Mouse (Mus musculus) monocyte, adult 2 months (primary cell): ENCODE data around the gene Trir.

Experiments
- DNase-seq, 2 experiments: peaks; one replicate each; pipeline ENCODE4 v3.0.0; 2022; ENCODE audit warnings: low spot score in 2 of 2, low read depth in 1 of 2

The Trir gene

DNA sequence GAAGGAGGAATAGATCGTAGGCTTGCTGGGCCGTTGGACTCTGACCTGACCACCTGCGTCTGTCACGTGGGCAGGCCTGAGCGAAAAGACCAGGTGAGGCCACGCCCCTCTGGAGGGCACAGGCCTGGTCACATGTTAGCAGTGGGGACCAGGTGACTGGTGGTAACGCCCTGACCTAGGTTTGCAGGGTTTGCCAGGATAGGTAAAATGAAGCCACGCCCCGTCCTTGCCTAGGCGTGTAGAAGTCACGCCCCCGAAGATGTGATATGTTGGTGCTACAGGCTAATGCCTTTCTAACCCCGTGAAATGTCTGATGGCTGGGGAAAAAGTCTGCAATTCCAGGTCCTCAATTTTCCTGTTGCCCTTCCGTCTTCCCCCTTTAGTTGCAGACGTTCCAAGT lies 35.8 kb upstream of the Trir start:
- no peak for DNase-seq

DNA sequence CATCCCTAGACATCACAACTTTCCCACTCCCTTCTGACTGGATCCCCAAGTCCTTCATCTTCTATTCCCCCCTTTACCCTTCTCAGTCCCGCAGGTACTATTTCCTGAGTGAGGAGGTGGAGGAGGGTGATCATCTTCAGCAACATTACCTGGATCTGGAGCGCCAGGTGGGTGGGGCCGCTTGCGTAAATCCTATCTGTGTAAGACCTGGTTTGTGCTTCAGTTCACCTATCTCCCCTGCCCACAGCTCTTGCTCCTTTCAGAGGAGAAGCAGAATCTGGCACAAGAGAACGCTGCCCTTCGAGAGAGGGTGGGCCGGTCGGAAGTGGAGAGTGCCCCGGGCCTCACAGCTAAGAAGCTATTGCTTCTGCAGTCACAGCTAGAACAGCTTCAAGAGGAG lies 32.2 kb upstream of the Trir start:
- DNase-seq = no peak

DNA sequence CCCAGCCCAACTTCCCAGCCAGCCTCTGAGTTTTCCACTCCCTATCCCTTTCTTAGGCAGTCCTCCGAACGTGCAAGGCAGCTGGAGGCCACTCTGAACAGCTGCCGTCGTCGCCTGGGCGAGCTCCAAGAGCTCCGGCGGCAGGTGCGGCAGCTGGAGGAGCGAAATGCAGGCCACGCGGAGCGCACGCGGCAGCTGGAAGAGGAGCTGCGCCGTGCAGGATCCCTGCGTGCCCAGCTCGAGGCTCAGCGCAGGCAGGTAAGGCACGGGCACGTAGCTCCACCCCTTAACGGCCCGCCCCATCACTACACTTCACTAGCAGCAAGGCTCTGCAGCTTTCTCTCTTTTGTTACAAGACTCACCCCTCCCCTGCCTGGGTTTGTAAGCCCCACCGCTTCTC lies 30.9 kb upstream of the Trir start:
- DNase-seq = no peak

DNA sequence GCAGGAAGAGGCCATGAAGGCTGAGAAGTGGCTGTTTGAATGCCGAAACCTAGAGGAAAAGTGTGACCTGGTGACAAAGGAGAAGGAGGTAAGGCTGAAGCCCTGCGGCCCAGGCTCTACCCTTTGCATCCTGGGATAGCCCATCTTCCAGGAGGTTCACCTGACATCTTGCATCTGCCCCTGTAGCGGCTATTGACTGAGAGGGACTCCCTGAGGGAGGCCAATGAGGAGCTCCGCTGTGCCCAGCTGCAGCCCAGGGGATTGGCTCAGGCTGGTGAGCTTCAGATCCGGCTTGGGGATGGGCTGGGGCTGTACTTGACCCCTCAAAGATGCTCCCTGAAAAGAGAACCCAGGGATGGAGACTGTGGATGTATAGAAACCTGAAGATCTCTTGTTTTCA lies 29.6 kb upstream of the Trir start:
- no peak for DNase-seq

DNA sequence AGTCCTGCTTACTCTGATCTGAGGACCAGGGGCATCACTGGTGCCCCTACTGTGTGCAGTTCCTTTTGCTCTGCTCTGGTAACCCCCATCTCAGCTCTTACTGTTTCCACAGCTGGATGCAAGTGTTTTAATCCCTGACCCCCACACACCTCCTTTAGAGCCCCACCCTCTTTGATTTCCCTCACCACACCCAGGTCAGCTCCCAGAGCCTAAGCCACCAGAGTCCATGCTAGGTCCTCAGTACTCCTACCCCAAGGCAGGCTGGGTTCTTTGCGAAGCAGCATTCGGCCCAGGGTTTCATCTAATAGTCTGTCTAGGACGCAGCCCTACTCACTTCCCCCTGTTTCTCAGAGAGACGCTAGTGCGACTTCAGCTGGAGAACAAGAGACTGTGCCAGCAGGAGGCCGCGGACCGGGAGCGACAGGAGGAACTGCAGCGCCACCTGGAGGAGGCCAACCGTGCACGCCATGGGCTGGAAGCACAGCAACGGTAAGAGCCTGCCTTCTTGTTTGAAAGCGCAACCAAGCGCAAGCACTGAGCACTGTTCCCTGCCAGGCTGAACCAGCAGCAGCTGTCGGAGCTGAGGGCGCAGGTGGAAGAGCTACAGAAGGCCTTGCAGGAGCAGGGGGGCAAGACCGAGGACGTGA lies 28.9 kb upstream of the Trir start:
- peak; percentile 85 to 90 for DNase-seq

DNA sequence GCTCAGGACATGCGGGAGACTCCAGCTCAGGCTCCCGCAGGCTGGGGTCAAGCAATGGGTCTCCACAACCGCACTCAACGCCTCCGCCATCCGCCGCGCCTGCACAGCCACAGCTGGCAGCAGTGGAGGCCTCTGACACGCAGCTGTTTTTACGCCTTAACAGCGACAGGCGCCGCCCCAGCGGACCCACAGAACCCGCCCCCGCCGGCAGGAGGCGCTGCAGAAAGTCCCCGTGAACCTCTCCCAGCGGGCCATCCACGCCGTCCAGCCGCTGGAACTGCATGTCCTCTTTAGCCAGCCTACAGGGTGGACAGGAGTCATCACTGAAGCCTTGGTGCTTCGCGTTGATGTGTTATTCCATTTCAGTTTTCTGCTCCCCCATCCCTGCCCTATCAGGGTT lies 18.9 kb upstream of the Trir start:
- peak in 1 of 2 experiments; percentile 55 for DNase-seq

DNA sequence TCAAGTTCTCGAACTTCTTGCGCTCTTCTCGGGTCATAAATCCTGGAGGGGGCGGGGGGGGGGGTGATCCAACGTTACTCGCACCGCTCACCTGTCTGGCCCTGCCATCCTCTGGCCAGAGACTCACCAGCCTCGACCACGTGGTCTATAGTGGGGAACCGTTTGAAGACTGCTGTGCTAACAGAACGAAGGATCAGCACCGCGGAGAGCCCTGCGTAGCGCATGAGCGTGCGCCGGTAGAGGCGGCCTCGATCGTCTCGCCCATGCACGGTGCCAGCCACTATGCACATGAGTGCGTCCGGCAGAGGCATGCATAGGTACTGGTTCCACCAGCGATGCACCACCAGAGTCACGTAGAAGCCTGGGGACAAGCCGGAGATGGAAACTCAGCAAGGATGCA lies 15.4 kb upstream of the Trir start:
- DNase-seq = no peak

DNA sequence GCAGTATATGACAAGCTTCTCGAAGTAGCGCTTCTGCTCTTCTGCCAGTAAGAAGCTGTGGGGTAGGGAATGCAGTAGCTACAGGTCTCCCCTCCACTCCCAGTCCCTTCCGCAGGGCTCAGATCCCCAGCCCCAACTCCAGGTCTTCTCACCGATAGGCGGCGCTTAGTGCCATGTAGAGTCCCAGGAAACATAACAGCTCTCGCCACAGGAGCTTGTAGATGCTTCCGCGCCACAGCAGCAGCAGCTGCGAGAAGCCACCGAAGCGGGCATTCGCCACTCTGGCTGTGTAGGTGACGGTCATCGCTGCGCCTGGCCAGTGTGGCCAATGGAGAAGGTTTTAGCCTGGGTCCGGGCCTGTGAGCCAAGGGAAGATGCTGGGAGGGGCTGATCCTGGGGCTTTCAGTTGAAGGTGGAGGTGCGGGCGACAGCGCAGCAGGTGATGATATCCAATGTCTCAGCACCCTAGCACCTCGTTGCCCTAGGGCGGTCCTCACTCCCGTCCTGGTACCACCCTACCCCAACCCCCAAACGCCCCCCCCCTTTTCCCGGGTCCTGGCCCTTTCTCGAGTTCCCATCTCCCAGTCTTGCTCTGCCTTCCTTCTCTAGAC lies 13.3 kb upstream of the Trir start:
- peak; percentile 36 to 68 for DNase-seq

DNA sequence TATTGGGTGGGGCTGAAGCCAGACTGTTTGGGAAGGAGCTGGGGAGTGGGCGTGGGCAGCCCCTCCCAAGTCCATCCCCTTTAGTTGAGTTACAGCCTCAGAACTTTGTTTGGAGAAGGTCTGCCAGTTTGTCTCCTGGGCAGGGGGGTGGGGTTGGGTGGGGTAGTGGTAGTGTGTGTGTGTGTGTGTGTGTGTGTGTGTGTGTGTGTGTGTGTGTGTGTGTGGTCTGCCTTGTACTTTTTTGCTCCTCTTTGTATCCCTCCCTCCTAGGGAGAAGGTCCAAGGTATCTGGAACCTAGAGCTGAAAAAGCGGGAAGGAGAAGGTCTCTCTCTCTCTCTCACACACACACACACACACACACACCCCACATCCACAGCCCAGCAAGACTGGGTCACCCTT lies 12.2 kb upstream of the Trir start, which contains the start of gene Best2:
Gene Best2, minus strand, starts transcription at position 101 of the 400 bp plus-strand sequence.
- no peak for DNase-seq

DNA sequence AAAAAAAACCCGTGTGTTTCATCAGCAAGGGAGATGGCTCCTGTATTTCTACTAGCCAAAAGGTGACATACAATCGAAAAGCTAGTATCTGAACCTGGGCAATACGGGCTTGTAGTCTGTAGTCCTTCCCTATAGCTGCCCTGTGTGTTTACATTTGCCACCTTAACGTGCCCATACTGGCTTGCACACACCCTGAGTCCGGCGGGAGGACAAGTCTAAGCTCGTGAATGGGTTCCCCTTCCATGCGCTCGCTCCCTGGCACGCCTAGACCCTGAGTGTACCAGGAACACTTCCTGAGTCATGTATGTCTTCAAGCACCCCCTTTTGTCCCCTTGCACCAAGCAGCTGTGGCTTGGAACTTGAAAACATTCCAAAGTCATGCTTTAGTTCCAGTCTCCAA lies 9.9 kb upstream of the Trir start:
- no peak for DNase-seq

DNA sequence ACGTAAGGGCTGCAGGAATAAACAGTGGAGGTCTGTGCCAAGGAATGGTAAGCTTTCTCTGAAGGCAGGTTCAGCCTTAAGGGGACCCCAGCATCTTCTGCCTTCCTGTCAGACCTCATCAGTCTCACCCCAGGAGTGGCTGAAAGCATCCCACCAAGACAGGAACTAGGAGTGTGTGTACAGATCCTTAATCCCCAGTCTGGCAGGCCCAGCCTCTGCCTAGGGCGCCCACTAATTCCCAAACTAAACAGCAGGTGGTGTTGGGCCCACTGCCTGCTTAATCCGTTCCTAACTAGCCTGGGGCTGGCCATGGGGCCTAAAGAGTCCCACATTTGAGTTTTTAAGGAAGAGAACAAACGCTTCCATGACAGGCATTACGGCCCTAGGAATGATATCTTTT lies 9.4 kb upstream of the Trir start:
- no peak for DNase-seq

DNA sequence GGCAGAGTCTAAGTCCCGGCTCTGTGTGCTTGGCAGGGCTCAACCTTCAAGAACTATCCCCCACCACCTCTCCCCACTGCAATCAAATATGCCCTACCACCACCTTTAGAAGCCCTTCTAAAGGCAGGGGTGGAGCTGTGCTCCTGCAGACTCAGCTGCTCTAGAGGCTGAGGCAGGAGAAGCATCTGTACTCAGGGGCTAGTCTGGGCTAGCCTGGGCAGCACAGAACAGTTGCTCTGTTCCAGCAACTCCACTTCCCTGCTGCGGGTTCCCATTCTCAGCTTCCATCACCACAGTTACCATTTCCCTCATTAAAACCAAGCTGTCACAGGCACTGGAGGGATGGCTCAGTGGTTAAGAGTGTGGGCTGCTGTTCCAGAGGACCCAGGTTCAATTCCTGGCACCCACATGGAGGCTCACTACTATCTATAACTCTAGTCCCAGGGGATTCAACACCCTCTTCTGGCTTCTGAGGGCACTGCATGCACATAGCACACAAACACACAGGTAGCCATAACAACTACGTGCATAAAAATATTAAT lies 5.0 kb upstream of the Trir start:
- DNase-seq = no peak

DNA sequence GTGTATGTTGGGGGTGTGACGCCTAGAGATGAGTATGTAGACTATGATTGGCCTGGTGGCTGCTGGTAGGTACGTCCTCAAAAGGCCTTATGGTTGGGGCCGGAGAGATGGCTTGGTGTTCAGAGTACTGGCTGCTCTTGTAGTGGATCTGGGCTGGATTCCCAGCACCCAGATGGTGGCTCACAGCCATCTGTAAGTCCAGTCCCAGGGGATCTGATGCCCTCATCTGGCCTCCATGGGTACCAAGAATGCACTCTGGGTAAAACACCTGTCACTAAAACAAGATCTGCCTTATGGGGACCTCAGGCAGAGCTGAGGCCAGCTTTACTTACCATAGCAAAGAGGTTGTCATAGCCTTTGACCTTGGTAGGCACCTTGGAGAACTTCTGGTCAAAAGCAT lies 2.8 kb upstream of the Trir start:
- DNase-seq = no peak

DNA sequence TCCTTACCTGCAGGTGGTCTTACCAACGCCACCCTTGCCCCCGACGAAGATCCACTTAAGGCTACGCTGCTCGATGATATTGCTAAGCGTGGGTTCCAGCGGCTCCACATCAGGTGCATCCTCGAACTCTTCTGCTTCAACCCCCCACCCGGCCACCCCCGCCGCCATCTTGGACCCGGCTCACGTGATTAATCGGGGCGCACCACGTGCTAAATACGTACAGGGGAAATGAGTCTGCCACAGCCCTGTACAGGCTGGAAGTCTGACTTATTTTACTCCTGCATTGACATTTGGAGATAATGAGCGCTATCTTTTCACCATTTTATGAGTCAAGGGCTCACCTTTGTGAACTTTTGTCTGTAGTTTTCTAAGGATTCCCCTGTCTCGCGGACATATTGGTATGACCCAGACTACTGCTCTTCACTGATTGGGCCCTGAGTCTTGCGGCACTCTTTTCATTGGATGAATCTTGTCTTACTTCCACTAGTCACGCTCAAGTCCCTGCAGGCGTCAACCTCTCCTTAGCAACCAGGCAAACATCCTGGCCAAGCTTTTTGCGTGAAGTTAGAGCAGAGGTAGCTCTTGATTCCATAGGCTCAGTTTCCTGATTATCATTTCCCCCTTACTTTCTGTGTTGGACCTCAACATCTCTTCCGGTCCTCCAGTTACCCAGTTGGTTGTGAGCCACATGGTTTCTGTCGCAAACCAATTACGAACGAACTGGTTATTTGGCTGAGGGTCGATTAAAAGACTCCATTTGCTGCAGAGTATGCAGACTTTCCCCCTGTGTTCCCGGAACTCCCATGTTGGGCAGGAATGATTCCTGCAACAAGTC lies 1.3 kb upstream of the Trir start, which contains the start of gene Asna1:
Gene Asna1, minus strand, starts transcription at position 184 of the 835 bp plus-strand sequence.
- peak; percentile 73 to 82 for DNase-seq

DNA sequence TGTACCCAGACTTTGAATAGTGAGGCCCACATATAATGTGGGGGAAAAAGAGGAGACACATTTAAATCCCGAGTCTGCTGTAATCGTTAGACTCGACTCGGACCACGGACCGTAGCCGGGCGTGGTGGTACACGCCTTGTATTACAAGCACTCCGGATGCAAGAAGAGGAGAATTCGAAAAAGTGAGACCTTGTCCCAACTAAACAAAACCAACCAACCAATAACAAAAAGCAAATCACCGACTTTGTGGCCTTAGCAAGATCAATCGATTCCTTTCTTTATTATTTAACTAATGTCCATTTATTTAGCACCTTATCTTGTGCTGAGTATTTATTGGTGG lies 863 bp downstream of the Trir start:
- no peak for DNase-seq

DNA sequence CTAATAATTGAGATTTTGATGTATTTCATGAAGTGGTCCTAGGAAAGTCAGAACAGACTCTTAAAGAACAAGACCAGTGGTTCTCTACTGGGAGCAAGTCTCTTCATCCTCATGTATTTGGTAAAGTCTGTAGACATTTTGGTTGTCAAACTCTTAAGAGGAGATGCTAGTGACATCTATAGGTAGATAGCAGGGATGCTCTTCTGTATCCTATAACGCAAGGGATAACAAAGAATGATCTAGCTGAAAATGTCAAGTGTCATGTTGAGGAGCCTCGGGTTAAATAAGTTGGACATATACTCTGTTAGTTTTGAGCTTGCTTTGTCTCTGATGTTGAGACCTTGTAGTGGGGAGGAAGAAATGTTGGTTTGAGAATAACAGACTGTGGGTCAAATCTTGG lies 1.3 kb downstream of the Trir start:
- no peak for DNase-seq

DNA sequence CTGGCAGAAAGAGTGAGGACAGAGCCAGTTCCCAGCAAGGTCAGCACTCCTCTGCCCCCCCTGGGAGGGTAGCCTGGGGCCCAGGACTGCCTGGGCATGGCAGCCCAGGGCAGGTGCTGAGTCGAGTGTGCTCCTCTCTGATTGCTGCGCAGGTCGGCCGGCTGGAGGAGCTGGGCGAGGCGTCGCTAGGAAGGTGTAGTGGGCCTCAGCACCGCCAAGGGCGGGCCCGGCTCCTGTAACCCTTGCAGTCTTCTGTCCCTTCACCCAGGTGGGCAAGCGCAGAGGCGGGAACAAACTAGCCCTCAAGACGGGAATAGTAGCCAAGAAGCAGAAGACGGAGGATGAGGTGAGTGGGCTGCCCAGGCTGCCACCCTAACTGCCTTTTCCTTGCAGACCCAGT lies 2.6 kb downstream of the Trir start:
- no peak for DNase-seq

DNA sequence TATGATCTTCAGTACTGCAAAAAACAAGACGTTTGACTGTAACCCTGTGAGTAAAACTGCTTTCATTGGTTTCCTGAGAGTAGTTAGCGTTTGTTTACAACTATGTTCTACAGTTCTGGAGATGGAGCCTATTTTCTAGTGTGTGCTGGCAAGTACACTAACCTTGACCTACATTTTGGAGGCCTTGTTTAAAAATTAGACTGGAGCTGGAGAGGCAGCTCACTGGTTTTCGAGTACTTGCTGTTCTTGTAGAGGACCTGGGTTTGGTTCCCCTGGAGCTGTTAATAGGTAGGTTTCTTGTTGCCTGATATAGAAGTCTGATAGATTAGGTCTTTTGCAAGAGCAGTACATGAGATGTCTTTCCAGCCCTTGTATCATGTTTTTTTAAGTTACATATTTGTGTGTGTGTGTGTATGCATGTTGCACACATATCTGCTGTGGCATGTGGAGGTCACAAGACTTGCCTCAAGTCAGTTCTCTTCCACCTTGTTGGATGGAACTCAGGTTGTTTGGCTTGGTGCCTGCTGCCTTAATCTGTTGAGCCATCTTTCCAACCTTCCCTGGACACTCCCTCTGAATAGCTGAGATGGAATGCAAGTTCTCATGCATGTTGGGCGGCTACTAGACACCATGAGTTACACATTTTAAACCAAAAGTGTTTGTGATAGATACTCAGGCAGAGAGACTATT lies 6.1 kb downstream of the Trir start:
- no peak for DNase-seq

DNA sequence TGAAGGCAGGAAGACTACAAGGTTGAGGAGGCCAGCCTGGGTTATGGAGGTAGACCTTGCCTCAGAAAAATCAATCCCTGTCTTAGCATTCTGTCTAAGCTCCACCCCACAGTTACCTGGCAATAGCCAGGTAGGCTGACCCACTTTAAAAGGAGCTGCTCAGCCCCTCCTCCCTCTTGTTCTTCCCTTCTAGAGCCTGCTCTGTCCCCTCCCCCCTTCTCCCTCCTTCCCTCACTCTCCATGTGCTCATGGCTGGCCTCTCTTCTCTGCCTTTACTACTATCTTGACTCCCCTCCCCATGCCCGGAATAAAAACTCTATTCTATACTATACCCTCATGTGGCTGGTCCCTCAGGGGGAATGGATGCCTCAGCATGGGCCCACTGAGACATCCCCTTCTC lies 7.2 kb downstream of the Trir start:
- DNase-seq = no peak

DNA sequence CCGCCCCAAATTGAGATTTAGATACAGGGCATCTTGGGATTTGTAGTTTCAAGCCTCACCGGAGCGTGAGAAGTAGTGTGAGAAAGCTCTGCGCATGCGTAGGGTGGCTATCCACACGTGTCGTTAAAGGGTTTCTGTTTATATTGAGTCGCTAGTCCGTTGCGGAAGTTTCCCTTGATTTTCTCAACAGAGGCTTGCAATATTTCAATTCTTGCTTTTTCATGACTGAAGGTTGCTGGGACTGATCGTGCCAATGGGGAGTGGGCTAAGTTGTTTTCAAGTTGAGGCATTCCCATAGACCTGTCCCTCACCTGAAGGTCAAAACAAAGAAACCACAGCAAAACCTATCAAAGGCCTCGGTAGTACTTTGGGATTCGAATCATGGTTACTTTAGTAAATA lies 8.1 kb downstream of the Trir start:
- peak; percentile 26 to 59 for DNase-seq

DNA sequence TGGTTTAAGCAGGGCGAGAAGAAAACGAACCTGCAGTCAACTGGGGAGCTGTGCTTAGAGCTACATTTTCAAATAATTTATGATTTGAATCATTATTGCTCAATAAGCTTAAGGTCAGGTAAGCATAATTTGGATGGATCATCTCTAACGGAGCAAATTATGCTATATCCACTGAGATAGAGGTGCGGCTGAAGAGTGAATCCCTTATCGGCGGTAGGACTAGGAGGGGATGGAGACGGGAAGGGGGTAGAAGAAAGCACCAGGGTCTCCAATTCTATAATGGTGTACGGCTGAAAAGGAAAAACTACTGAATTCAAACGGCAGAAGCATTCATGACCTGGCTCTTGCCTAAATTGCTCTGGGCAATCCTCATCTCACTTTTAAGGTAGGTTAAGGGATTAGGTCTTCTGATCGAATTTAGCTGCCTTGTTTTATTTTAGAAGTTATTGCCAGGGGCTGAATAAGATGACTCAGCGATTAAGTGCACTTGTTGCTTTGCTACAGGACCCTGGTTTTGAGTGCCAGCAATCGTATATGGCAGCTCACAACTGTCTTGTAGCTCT lies 8.6 kb downstream of the Trir start:
- no peak for DNase-seq
